Mouse (Mus musculus) thymus, adult 2 months (tissue): ENCODE measurements around the gene Scp2.

ENCODE experiments used
- CTCF ChIP-seq: fragments of 200-500 bp; IDR thresholded peaks from 2 replicates; pipeline ENCODE4 v1.5.1; 2012; ENCODE audit warnings: mild to moderate bottlenecking, control low read depth, low read length, moderate library complexity, borderline replicate concordance; ENCODE audit not compliant: control insufficient read depth, poor library complexity, insufficient read depth; ENCODE audit errors: extremely low read depth
- POLR2A ChIP-seq: fragments of 200-500 bp; IDR thresholded peaks from 2 replicates; pipeline ENCODE4 v1.6.1; 2012; ENCODE audit warnings: mild to moderate bottlenecking, low read length, control low read depth, moderate library complexity; ENCODE audit not compliant: control insufficient read depth, poor library complexity, insufficient read depth; ENCODE audit errors: extremely low read depth

DNA sequence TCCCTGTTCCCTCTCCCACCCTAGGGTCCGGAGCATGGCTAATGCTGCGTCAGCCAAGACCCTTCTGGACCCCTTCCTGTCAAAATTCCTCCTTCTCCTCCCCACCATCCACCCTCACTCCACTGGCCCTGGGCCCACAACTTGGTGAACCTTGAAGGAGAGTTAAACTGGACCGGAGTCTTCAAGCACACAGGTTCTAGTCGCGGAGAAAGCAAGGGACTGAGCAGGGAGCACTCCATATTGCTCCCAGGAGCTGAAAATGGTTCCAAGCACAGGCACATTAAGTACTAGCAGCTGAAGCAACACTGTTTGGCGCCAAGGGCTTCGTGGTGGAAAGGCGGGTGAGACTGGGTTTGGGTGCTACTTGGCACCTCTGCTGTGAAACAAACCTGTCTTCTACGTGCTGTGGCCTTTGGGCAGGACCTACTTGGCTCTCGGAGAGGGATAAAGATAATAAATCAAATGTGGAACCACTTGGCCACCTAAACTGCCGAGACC, 112.4 kb downstream of the Scp2 start:
- no peak for TF ChIP-seq POLR2A
- no peak for TF ChIP-seq CTCF
